Mouse (Mus musculus) cerebellum, adult 18-20 months (tissue): ENCODE results near the gene Gm4498.
"Not testable (repeated sequence)": the region's sequence is repeated elsewhere in the genome, so short reads cannot be mapped to it uniquely, and the experiment has no call there.

Experiments
- DNase-seq, 2 experiments: peaks; one replicate each; pipeline ENCODE4 v3.0.0; 2021

The Gm4498 gene

GRCm38 (mm10) chr7:20233728-20234127 is at the start of gene Gm4498:
Gene Gm4498, minus strand, starts transcription at chr7:20233828.
- not testable (repeated sequence) for DNase-seq

GRCm38 (mm10) chr7:20262734-20263133 is 29.1 kb upstream of the Gm4498 start, which contains the start of gene Gm5890:
Gene Gm5890, minus strand, starts transcription at chr7:20262834.
- not testable (repeated sequence) for DNase-seq

DNA sequence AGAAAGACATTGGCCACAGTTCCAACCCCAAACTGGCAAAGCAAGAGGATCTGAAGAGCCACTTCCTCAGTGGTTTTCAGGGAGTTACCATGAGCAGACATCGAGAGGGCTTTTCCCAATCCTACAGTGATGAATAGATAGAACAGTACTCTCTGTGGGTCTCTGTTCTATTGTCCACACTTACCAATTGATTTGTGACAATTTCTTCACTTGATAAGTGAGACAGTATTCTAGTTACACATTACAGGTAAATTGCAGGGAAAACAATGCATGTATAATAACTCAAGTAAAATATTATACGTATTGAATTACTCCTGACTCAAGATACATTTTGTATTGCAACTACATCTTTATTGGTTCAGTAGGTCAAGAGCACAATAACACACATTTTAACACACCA is 28.1 kb downstream of the Gm4498 start, which contains the start of gene Gm6164:
Gene Gm6164 (minus strand): TSS at position 101 of the 400 bp plus-strand sequence.
- DNase-seq, result not testable (repeated sequence)

DNA sequence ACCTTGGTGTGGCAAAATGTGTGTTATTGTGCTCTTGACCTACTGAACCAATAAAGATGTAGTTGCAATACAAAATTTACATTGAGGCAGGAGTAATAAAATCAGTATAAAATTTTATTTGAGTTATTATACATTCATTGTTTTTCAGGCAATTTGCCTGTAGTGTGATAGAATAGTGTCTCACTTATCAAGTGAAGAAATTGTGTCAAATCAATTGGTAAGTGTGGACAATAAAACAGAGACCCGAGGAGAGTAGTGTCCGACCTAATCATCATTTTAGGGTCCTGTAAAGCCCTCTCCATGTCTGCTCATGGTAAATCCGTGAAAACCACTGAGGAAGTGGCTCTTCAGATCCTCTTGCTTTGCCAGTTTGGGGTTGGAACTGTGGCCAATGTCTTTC is 40.2 kb downstream of the Gm4498 start, which contains the start of gene Vmn1r95:
Gene Vmn1r95 (plus strand): TSS at position 301 of the 400 bp plus-strand sequence.
- not testable (repeated sequence) for DNase-seq
